Mouse (Mus musculus) left cerebral cortex, postnatal 14 days (tissue): ENCODE measurements around the gene P2ry14. TPM values are rescaled to one million over a fixed set of nuclear protein-coding genes. Genes with fewer than 3 reads are reported as not detected.

ENCODE experiments used
- DNase-seq, 2 experiments: peaks; one replicate each; pipeline ENCODE4 v3.0.0; 2021 to 2022; ENCODE audit warnings: low spot score in 2 of 2, mixed read lengths in 1 of 2
- intact Hi-C: fragments of 180-260 bp; cut with DNase I; formaldehyde crosslinking; loops from one replicate; pipeline ENCODE4 v1.15.1; 2025
- total RNA-seq, 2 experiments: library from RNA; stranded (reverse); gene quantifications; 2 replicates each; pipeline ENCODE4 v1.2.3; 2021

P2ry14 gene
- total RNA-seq, 2 experiments from 2014 or later: 1.9 to 2.7 TPM

- DNase-seq: peak in 1 of 2 experiments; percentile 29
- intact Hi-C loops: no loop called here
Measured at GRCm38 (mm10) chr3:59066558-59067294, 86.7 kb downstream of the P2ry14 start.

- intact Hi-C loops: no loop called here
- peak in 1 of 2 experiments; percentile 59 for DNase-seq
Measured at GRCm38 (mm10) chr3:59065937-59066336, 87.5 kb downstream of the P2ry14 start.

Other genes with a start within 250 kb of the P2ry14 start
- gene Med12l, start 147.8 kb downstream of the P2ry14 start, total RNA-seq: 10 to 100 TPM; 32.4 to 33.0 TPM
- gene Gpr171, start 51.8 kb downstream of the P2ry14 start, total RNA-seq: not detected
- gene Gpr87, start 41.5 kb upstream of the P2ry14 start, total RNA-seq: not detected
- 10 to 100 TPM; 11.6 to 14.4 TPM for gene P2ry13, start 57.3 kb upstream of the P2ry14 start, total RNA-seq
- 10 to 100 TPM; 70.6 to 76.3 TPM for gene P2ry12, start 109.3 kb upstream of the P2ry14 start, total RNA-seq
- gene Igsf10, start 190.8 kb upstream of the P2ry14 start, total RNA-seq: 1 to 10 TPM; 3.3 to 3.7 TPM